Mouse (Mus musculus): Measurements from ENCODE around the gene Camk1. TPM values are rescaled to one million over a fixed set of nuclear protein-coding genes. Genes with fewer than 3 reads are reported as not detected.
"Not testable (repeated sequence)": the region's sequence is repeated elsewhere in the genome, so short reads cannot be mapped to it uniquely, and the experiment has no call there.

Gene Camk1
- polyA plus RNA-seq, 1 experiment from 2014 or later, result 132 TPM

DNA sequence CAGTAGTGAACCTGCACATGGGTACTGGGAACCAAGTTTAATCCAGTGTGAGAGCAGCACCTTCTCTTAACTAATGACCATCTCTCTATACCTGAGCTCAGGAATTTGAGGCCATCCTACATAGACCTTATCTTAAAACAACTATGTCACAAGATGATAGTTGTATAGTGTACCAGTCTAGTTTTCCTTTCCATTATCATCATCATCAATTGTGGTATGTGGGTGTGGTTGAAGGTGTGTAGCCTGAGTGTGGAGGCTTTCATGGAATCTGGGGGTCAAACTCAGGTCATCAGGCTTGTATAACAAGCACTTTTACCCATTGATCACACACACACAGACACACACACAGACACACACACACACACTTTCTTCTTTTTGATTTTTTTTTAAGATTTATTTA is 6.8 kb upstream of the Camk1 start:
- no peak overlapping the region for H3K9ac ChIP-seq (ENCODE audit: low read depth, low read length)
- no peak overlapping the region for H3K4me3 ChIP-seq (ENCODE audit: low read depth, low read length)
- no peak for ATAC-seq
- no peaks in the 10 kb centered on the region for H3K27me3 ChIP-seq (ENCODE audit: control insufficient read depth, insufficient read depth, low read depth, low read length)
- H3K27ac ChIP-seq (ENCODE audit: low read length), result no peak overlapping the region
- no peaks in the 10 kb centered on the region for H3K36me3 ChIP-seq (ENCODE audit: control insufficient read depth, insufficient read depth, low read length)
- H3K4me1 ChIP-seq (ENCODE audit: control insufficient read depth, insufficient read depth, low read length), result no peaks in the 10 kb centered on the region
- H3K9me3 ChIP-seq (replicated peaks; ENCODE audit: control insufficient read depth, low read length, poor library complexity, severe bottlenecking), result no peaks in the 10 kb centered on the region
- H3K4me2 ChIP-seq (ENCODE audit: low read length), result no peak overlapping the region

DNA sequence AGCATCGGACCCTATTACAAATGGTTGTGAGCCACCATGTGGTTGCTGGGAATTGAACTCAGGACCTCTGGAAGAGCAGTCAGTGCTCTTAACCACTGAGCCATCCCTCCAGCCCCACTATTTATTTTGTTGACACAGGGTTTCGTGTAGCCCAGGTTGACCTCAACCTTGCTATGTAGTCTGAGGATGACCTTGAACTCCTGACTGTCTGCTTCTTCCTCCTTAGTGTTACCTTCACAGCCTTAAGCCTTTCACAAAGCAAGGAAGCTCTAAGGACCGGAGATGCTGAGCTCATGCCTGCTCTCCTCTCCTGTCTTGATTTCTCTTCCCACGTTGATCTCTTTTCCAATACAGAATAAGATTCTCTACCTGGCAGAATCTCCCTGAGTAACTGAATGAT is 3.1 kb upstream of the Camk1 start:
- ATAC-seq, result no peak
- 81% methylated on average over 4 of the region's 4 CpGs for WGBS
- no peak overlapping the region for H3K27ac ChIP-seq (ENCODE audit: low read length)
- no peaks in the 10 kb centered on the region for H3K27me3 ChIP-seq (ENCODE audit: control insufficient read depth, insufficient read depth, low read depth, low read length)
- H3K4me2 ChIP-seq (ENCODE audit: low read length), result no peak overlapping the region
- H3K9me3 ChIP-seq (replicated peaks; ENCODE audit: control insufficient read depth, low read length, poor library complexity, severe bottlenecking), result no peaks in the 10 kb centered on the region
- H3K4me3 ChIP-seq (ENCODE audit: low read depth, low read length), result no peak overlapping the region
- H3K36me3 ChIP-seq (ENCODE audit: control insufficient read depth, insufficient read depth, low read length), result no peaks in the 10 kb centered on the region
- no peak overlapping the region for H3K9ac ChIP-seq (ENCODE audit: low read depth, low read length)
- H3K4me1 ChIP-seq (ENCODE audit: control insufficient read depth, insufficient read depth, low read length), result peaks cover 12% of the 10 kb centered on the region

DNA sequence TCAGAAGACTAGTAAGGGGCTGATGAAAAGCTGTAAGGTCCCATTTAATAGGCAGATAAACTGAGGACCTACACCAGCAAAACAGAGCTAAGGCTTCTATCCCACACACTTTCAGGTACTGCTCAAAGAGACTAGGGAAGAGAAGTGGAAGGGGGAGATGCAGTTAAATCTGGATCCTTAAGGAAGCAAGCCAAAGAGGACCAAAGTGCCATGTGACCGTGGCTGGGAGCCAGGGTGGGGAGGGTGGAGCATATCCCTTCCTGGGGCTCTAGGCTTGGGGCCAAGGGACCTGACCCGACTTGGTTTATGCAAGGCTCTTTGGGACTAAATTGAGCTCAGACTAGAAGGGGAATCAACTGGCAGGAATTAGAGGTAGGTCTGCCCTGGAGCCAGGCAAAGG is 537 bp upstream of the Camk1 start:
- 0 out of 2 replicates have a peak, but pooled peaks have one; percentile 18 for ATAC-seq
- no peaks in the 10 kb centered on the region for H3K27me3 ChIP-seq (ENCODE audit: control insufficient read depth, insufficient read depth, low read depth, low read length)
- no peak overlapping the region for H3K27ac ChIP-seq (ENCODE audit: low read length)
- 49% methylated on average over 2 of the region's 2 CpGs for WGBS
- H3K4me1 ChIP-seq (ENCODE audit: control insufficient read depth, insufficient read depth, low read length), result peaks cover 18% of the 10 kb centered on the region
- no peaks in the 10 kb centered on the region; the same call in 1 of the 2 replicates for H3K36me3 ChIP-seq (ENCODE audit: control insufficient read depth, insufficient read depth, low read length)
- H3K9me3 ChIP-seq (replicated peaks; ENCODE audit: control insufficient read depth, low read length, poor library complexity, severe bottlenecking), result no peaks in the 10 kb centered on the region
- H3K4me2 ChIP-seq (ENCODE audit: low read length), result peak overlapping the region; percentile 78
- H3K9ac ChIP-seq (ENCODE audit: low read depth, low read length), result peak overlapping the region; percentile 91
- H3K4me3 ChIP-seq (ENCODE audit: low read depth, low read length), result peak overlapping the region; percentile 67; the same call in 1 of the 2 replicates

DNA sequence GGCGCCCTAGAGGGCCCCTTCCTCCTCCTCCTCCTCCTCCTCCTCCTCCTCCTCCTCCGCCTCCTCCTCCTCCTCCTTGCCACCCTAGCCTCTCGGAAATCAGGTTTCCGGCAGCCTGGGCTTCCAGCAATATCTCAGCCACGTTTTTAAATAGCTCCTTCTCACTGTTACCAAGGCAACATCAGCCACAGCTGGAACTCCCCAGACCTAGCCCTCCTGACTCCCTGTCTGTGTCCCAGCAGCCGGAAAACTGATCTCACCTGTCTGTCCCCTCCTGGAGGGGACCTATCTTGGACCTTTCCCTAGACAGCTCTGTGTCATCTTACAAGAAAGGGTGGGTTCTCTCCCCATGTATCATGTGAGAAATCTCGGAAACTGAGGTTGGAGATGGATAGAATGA is 1.5 kb downstream of the Camk1 start:
- no peaks in the 10 kb centered on the region for H3K27me3 ChIP-seq (ENCODE audit: control insufficient read depth, insufficient read depth, low read depth, low read length)
- H3K27ac ChIP-seq (ENCODE audit: low read length), result peak overlapping the region; percentile 35
- H3K4me2 ChIP-seq (ENCODE audit: low read length), result peak overlapping the region; percentile 78
- peak overlapping the region; percentile 52 for H3K9ac ChIP-seq (ENCODE audit: low read depth, low read length)
- H3K4me1 ChIP-seq (ENCODE audit: control insufficient read depth, insufficient read depth, low read length), result peaks cover 18% of the 10 kb centered on the region
- H3K4me3 ChIP-seq (ENCODE audit: low read depth, low read length), result peak overlapping the region; percentile 67
- peak; percentile 54; the same call in 1 of the 2 replicates for ATAC-seq
- H3K36me3 ChIP-seq (ENCODE audit: control insufficient read depth, insufficient read depth, low read length), result no peaks in the 10 kb centered on the region; the same call in none of the 2 replicates
- H3K9me3 ChIP-seq (replicated peaks; ENCODE audit: control insufficient read depth, low read length, poor library complexity, severe bottlenecking), result no peaks in the 10 kb centered on the region
- 49% methylated on average over 4 of the region's 7 CpGs for WGBS

DNA sequence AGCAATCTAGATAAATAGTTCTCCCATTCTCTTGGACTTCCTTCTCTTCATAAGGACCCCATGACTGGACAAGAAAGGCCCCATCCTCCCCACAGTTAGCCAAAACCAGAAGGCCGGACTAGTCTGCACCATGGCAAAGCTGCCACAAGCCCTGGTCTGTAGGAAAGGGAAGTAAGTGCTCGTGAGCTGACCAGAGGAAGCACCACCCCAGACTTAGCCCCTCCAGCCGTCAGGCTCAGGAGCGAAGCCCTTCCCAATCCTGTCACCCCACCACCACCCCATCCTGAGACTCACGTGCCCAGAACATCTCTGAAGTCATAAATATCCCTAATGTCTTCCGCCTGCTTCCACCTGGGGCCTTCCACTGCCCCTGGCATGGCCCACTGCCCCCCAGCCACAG is 2.2 kb downstream of the Camk1 start:
- H3K27ac ChIP-seq (ENCODE audit: low read length), result peak overlapping the region; percentile 17; the same call in 1 of the 2 replicates
- H3K4me3 ChIP-seq (ENCODE audit: low read depth, low read length), result peak overlapping the region; percentile 1; the same call in 1 of the 2 replicates
- ATAC-seq, result no peak
- peak overlapping the region; percentile 78 for H3K4me2 ChIP-seq (ENCODE audit: low read length)
- peaks cover 18% of the 10 kb centered on the region for H3K4me1 ChIP-seq (ENCODE audit: control insufficient read depth, insufficient read depth, low read length)
- no peaks in the 10 kb centered on the region; the same call in none of the 2 replicates for H3K36me3 ChIP-seq (ENCODE audit: control insufficient read depth, insufficient read depth, low read length)
- no peaks in the 10 kb centered on the region for H3K9me3 ChIP-seq (replicated peaks; ENCODE audit: control insufficient read depth, low read length, poor library complexity, severe bottlenecking)
- 0 out of 2 replicates have a peak overlapping the region, but pooled peaks have one; percentile 8 for H3K9ac ChIP-seq (ENCODE audit: low read depth, low read length)
- no peaks in the 10 kb centered on the region for H3K27me3 ChIP-seq (ENCODE audit: control insufficient read depth, insufficient read depth, low read depth, low read length)
- WGBS, result 90% methylated on average over 6 of the region's 6 CpGs

DNA sequence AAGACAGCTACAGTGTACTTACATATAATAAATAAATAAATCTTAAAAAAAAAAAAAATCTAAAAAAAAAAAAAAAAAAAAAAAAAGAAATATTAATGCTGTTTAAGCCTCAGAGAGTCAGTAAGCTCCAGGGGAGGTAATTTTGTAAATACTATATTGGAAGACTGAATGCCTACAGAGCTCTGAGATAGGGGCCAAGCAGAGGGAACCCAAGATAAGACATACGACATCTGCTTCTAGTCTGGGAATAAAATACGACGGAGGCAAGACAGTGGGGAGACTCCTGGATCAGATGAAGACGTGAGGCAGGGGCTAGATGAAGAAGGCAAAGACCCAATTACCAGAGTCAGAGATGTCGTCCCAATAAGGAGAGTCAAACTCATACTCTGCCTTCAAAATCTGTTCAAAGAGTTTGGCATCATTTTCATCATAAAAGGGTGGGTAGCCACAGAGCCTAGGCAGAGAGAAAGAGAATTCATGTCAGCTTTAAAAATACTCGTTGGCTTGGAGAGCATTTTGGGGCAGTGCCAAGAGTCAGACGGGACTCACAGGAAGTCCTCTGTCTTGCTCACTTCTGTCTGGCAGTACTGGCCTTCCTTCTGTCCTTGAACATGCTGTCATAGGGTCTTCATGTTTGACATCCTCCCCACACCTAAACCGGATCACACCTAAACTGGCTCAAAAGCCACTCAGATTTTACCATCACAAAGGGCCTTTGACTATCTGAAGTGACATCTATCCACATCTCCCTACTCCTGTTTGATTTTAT is 6.7 kb downstream of the Camk1 start:
- no peaks in the 10 kb centered on the region for H3K27me3 ChIP-seq (ENCODE audit: control insufficient read depth, insufficient read depth, low read depth, low read length)
- peaks cover 6% of the 10 kb centered on the region; the same call in 1 of the 2 replicates for H3K4me1 ChIP-seq (ENCODE audit: control insufficient read depth, insufficient read depth, low read length)
- H3K36me3 ChIP-seq (ENCODE audit: control insufficient read depth, insufficient read depth, low read length), result peaks cover 9% of the 10 kb centered on the region
- H3K9ac ChIP-seq (ENCODE audit: low read depth, low read length), result no peak overlapping the region
- H3K27ac ChIP-seq (ENCODE audit: low read length), result no peak overlapping the region
- no peak for ATAC-seq
- no peak overlapping the region for H3K4me3 ChIP-seq (ENCODE audit: low read depth, low read length)
- WGBS, result 76% methylated on average over 8 of the region's 8 CpGs
- no peak overlapping the region for H3K4me2 ChIP-seq (ENCODE audit: low read length)
- H3K9me3 ChIP-seq (replicated peaks; ENCODE audit: control insufficient read depth, low read length, poor library complexity, severe bottlenecking), result no peaks in the 10 kb centered on the region

DNA sequence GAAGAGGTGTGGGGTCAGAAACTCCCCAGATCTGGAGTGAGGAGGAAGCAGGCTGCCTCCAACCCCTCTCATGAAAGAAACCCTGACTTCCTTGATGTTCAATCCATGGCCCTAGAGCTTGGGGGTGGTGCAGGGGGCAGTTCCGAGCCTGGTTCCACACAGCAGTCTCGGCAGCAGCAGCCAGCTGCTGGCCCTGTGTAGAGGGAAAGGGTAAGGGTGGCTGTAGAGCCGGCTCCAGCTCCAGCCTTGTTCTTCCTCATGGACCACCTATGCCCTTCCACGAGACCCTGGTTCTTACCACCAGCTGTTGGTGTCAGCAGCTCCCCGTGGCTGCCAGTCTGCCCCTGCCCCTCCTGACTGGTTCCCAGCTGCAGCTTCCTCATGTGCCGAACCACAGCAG is 9.6 kb downstream of the Camk1 start:
- no peaks in the 10 kb centered on the region for H3K9me3 ChIP-seq (replicated peaks; ENCODE audit: control insufficient read depth, low read length, poor library complexity, severe bottlenecking)
- H3K27ac ChIP-seq (ENCODE audit: low read length), result no peak overlapping the region
- no peak overlapping the region for H3K4me3 ChIP-seq (ENCODE audit: low read depth, low read length)
- ATAC-seq, result no peak
- no peak overlapping the region for H3K4me2 ChIP-seq (ENCODE audit: low read length)
- H3K9ac ChIP-seq (ENCODE audit: low read depth, low read length), result no peak overlapping the region
- H3K27me3 ChIP-seq (ENCODE audit: control insufficient read depth, insufficient read depth, low read depth, low read length), result no peaks in the 10 kb centered on the region
- peaks cover 9% of the 10 kb centered on the region; the same call in 1 of the 2 replicates for H3K36me3 ChIP-seq (ENCODE audit: control insufficient read depth, insufficient read depth, low read length)
- no peaks in the 10 kb centered on the region for H3K4me1 ChIP-seq (ENCODE audit: control insufficient read depth, insufficient read depth, low read length)
- 78% methylated on average over 6 of the region's 6 CpGs for WGBS

DNA sequence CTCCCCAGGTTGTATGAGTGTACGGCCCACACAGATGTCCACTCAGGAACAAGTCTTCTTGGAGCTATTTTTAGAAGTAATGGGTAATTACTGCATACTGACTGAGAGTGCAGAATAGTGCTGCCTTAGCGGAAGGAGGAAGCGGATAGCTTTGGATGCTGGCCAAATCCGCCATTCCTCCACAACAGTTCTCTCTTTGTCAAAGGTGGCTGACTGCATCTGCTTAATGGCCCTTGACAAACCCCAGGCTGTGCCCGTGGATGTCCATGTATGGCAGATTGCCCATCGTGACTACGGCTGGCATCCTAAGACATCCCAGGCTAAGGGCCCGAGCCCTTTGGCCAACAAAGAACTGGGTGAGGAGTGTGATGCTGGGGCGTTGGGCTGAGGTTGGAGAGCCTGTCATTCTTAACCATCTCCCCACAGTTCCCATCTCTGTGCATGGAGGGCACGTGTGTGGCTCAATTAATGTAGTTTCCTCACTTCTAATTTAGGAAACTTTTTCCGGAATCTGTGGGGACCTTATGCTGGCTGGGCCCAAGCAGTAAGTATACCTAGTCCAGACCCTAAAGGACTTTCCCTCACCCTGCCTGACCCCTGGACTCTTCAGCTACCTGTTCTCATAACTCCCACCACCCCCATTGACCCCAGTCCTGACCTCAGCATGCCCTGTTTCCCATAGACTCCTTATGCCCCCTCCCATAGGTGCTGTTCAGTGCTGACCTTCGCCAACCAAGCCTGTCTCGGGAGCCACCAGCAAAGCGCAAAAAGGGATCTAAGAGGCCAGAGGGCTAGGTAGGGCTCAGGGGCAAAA is 10.4 kb downstream of the Camk1 start:
- 72% methylated on average over 14 of the region's 14 CpGs for WGBS
- H3K27ac ChIP-seq (ENCODE audit: low read length), result peak overlapping the region; percentile 44
- no peak overlapping the region for H3K9ac ChIP-seq (ENCODE audit: low read depth, low read length)
- peak; percentile 38 for ATAC-seq
- no peaks in the 10 kb centered on the region for H3K9me3 ChIP-seq (replicated peaks; ENCODE audit: control insufficient read depth, low read length, poor library complexity, severe bottlenecking)
- no peaks in the 10 kb centered on the region for H3K4me1 ChIP-seq (ENCODE audit: control insufficient read depth, insufficient read depth, low read length)
- H3K4me3 ChIP-seq (ENCODE audit: low read depth, low read length), result no peak overlapping the region
- peaks cover 9% of the 10 kb centered on the region; the same call in 1 of the 2 replicates for H3K36me3 ChIP-seq (ENCODE audit: control insufficient read depth, insufficient read depth, low read length)
- no peaks in the 10 kb centered on the region for H3K27me3 ChIP-seq (ENCODE audit: control insufficient read depth, insufficient read depth, low read depth, low read length)
- no peak overlapping the region for H3K4me2 ChIP-seq (ENCODE audit: low read length)

DNA sequence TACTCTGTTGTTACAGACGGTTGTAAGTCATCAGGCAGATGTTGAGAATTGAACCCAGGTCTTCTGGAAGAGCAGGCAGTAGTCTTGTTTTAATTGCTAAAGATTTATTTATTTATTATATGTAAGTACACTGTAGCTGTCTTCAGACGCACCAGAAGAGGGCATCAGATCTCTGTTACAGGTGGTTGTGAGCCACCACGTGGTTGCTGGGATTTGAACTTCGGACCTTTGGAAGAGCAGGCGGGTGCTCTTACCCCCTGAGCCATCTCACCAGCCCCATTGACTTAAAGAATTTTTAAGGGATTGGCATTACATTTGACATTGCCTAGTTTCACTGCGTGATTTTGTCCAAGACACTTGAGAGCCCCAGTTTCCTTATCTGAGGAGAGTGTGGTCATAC is 11.1 kb downstream of the Camk1 start:
- H3K4me2 ChIP-seq (ENCODE audit: low read length); H3K4me3 ChIP-seq (ENCODE audit: low read depth, low read length); H3K9ac ChIP-seq (ENCODE audit: low read depth, low read length); H3K4me1 ChIP-seq (ENCODE audit: control insufficient read depth, insufficient read depth, low read length); H3K27me3 ChIP-seq (ENCODE audit: control insufficient read depth, insufficient read depth, low read depth, low read length); ATAC-seq; H3K36me3 ChIP-seq (ENCODE audit: control insufficient read depth, insufficient read depth, low read length); H3K27ac ChIP-seq (ENCODE audit: low read length); H3K9me3 ChIP-seq (replicated peaks; ENCODE audit: control insufficient read depth, low read length, poor library complexity, severe bottlenecking): not testable (repeated sequence)
- 72% methylated on average over 6 of the region's 6 CpGs for WGBS
